Mouse (Mus musculus): ENCODE results near the gene Tiam2.

DNA sequence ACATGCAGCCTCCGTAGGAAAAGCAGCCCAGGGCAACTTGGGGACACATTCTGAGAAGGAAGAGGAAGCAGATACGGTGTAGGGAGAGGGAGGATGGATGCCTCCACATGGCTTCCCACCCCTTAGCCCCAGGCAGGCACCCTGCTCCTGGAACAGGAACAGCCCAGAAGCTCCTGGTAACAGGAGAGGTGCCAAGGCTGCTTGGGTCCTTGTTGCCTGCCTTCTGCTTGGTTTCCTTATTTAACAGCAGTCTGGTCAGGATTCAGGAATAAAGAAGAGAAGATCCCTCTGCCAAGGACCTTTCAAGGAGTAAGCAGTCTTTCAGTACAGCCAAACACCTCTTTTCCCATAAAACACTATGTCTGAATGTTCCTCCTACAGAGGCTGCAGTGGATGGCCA is 169.2 kb downstream of the Tiam2 start:
- TF ChIP-seq CTCF (IDR thresholded peaks at IDR 0.05; ENCODE audit: low read depth, low read length) = no peak
- TF ChIP-seq POLR2A (IDR thresholded peaks at IDR 0.05; ENCODE audit: borderline replicate concordance, low read depth, low read length) = no peak
